Mouse (Mus musculus) right cerebral cortex, postnatal 4 days (tissue): Measurements from ENCODE around the gene 1700010I14Rik.

Experiments used
- DNase-seq: peaks from one replicate; pipeline ENCODE4 v3.0.0-alpha.2; 2022

The 1700010I14Rik gene

DNA sequence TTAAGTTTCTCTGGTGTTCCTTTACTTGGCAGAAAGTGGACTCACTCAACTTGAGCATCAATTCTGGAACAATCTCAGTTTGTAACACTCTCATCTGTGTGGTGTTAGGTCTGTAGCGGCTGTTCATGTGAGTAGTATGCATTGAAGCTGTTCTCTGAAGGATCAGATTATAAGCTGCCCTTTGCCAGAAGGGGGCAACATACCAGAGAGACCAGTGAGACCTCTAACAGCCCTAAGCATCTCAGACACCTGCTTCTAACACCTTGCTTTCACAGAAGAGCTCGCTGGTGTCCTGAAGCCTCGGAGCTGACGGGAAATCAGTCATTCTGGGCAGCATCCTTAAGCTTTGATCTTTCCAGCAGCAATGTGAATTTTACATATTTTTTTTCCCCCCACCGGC lies 42.0 kb downstream of the 1700010I14Rik start:
- no peak for DNase-seq

DNA sequence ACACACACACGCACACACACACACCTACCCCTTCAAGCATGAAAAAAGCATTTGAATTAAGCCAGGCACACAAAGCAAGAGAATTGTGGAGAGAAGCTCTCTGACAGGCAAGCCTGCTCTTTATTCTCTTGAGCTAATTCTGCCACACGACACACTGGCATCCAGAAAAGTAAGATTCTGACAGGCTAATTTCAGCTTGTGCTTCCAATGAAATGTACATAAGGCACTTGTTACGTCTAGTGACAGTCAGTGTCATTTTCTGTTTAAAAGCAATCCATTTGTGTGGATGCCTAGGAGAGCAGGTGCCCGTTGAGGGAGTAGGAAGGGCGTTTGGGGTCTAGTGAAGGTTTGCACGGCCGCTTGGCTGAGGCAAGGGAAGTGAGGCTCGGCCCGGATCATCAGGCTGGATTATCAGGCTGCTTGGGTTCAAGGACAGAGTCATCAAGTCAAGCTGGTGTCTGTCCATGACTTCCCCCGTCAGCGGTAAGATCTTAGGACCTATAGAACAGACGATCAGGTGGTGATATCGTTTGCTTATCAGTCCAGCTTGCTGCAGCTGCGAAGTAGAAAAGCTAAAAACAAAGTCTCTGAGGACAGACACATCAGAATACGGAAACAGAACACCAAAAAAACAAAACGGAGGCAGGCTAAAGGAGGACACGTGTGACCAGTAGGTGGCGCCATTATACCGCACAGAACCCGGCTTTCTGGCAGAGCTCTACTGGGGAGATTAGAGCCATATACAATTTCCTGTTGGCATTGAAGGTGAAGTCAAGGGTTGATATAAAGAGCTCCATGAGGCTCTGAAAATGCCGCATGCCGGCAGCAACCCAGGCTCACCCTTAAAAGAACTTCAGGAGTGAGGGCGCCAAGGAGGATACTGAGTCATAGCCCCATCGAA lies 43.4 kb downstream of the 1700010I14Rik start:
- peak; percentile 92 for DNase-seq

DNA sequence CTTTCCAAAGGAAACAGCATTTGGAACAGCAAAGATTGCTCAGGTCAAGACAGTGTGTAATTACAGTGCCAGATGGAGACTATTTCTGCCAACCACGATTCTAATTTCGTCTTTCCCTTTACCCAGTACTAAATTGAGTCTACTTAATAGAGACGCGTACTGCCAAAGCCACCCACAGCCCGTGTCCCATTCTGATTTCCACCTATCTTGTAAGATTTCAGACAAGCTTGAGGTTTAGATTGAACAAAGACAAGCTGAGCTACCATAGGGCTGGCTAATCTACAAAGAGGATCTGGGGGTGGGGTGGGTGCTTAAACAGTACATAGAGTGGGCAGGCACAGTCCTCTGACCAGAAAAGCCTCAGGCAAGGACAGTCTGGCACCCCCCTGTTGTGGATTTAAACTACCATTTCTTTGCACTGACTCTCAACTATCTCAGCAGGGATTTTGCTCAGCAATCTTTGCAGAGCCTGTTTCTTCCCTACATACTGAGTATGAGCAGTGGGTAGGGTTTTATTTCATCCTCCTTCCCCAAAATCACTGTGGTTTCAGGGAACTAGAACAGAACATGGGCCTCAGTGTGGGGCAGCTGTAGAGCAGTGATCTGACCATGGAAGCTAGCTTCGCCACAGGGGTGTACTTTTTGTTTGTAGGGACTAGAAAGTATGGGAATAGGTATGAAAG lies 44.4 kb downstream of the 1700010I14Rik start:
- no peak for DNase-seq

DNA sequence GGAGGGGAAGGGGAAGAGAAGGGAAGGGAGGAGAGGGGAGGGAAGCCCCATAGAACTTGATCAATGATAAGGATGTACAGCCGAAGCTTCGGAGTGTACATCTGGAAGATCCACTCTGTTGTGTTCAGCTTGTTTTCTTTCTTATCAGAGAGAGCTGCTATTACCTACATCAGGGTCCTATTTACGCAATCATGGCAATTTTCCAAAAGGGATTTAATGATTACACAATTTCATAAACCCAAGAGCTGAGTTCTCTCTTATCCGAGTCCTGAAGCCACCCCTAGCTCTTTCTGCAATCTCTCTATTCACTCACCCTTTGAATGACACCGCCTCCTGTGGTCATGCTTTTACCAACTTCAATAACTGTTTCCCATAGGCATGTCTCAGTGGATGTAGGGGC lies 45.4 kb downstream of the 1700010I14Rik start:
- DNase-seq, result no peak

DNA sequence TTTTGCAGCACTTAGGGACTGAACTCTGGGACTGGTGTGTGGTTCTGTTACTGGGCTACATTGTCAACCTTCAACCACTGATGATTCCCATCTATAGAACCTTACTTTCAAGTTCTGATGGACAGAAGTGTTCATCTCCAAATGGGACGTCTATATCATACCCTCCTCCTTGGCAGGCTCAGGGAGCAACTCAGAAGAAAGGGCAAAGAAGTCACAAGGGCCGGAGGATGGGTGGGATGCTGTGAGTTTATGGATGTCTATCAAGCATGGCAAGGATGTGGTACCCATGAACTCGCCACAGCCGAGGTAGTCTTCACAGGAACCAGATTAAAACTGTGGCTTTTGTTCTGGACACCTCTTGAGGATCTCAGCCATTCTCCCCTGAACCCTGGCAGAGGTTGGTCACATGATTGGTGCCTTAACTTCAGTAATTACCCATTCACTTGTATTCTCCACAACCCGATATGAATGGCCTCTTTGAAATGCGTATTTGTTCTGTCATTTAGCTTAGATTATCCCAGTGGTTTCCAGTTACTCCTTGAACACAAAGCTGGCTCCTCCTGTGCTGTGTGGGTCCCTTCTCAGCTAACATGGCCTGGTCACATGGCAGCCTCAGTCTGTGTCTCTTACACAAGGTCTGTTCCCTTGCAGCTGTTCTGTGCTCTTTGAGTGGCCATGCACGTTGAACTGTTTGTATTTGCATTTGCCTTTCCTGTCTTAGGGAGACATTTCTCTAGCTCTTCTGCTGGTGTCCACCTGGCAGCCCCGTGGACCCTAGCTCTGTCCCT lies 47.6 kb downstream of the 1700010I14Rik start:
- no peak for DNase-seq

DNA sequence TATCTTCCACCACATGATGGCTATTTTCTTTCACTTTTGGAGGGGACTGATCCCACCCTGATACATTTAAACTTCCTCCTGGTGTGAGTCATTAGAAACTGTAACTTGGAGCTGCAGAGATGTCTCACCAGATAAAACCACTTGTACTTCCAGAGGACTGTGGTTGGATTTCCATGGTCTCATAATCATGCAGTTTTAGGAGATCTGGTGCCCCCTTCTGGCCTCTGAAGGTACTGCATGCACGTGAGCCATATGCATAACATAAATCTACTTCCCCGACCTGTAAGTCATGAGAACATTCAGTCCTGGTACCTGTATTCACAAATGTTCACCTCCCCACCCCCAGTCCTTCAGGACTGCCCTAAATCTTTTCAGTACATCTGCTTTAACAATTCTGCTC lies 54.6 kb downstream of the 1700010I14Rik start:
- peak; percentile 38 for DNase-seq

DNA sequence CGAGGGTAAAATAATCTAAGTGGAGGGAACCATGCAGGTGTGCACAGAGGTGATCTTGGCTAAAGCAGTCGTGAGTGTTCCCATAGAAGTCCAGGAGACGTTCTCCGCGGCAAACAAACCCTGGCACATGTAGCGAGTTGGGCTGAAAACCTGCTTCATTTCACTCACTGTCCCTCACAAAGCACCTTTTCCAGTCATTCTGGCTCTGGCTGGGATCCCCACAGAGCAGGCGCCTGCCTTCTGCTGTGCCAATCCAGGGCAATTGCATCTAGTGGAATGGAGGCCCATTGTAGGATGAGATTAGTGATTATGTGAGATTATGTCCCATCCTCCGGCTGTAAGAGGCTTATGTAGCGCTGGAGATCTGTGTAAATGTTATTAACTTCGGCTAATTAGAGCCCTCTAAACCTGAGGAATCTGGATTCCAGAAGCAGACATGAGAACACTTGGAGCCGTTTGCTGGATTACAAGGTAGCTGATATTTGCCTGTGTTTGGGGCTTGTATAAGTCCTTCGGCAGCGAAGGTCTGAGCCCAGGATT lies 64.4 kb downstream of the 1700010I14Rik start:
- no peak for DNase-seq

DNA sequence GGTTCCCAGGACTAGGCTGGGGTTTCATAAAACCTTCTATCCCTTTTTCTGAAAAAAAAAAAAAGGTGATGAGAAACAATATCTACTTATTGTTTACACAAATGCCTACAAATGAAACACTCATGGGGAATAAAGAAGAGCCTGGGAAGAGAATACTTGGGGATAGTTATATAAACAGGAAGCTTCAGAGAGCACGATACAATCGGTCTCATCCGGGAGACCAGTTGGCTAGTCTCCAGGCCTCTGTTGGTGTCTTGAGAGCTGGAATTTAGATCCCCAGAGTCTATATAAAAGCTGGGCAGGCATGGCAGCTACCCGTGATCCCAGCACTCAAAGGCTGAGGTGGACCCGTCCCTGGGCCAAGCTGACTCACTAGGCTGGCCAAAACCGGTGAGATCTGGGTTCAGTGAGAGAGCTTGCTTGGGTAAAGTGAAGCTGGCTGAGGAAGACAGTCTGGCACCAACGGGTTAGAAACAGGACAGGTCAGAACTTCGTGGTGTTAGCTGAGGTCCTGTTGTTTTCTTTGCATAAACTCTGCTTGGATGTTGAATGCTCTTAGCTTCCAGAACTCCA lies 71.3 kb downstream of the 1700010I14Rik start:
- no peak for DNase-seq
